Mouse (Mus musculus) layer of hippocampus, adult 2 months (tissue): Measurements from ENCODE around the gene Tpgs1. TPM values are rescaled to one million over a fixed set of nuclear protein-coding genes. Genes with fewer than 3 reads are reported as not detected.
"Not testable (repeated sequence)": the region's sequence is repeated elsewhere in the genome, so short reads cannot be mapped to it uniquely, and the experiment has no call there.

Experiments
- DNase-seq, 2 experiments: peaks; one replicate each; pipeline ENCODE4 v3.0.0; 2022; ENCODE audit warnings: low spot score in 2 of 2
- H3K27ac ChIP-seq: fragments of 200-600 bp; 2 replicates; pipeline ENCODE4 v1.8.1; 2022
- H3K4me3 ChIP-seq: fragments of 200-600 bp; 2 replicates; pipeline ENCODE4 v1.8.1; 2022; ENCODE audit warnings: mild to moderate bottlenecking
- CTCF ChIP-seq: fragments of 200-600 bp; conservative IDR thresholded peaks from 2 replicates; pipeline ENCODE4 v1.8.1; 2022; ENCODE audit warnings: antibody characterized with exemption, mild to moderate bottlenecking, moderate library complexity
- total RNA-seq, 2 experiments: library from RNA; stranded (reverse); gene quantifications; 2 replicates each; pipeline ENCODE4 v1.2.3; 2021

The Tpgs1 gene
- total RNA-seq, 2 experiments from 2014 or later: 67.8 to 73.5 TPM

- no peak for DNase-seq
- TF ChIP-seq CTCF: no peak
- no peak overlapping the region for H3K27ac ChIP-seq
- no peak overlapping the region for H3K4me3 ChIP-seq
These were observed 18.3 kb downstream of the Tpgs1 start for GRCm38 (mm10) chr10:79687513-79687912.

- TF ChIP-seq CTCF: no peak
- Histone ChIP-seq H3K4me3 (no peak within 1 kb of the TSS), H3K27ac (0 out of 2 replicates have a peak within 1 kb of the TSS, but pooled peaks have one; percentile 1)
- no peak for DNase-seq
These were observed 19.6 kb downstream of the Tpgs1 start, which contains the start of gene Gzmm for GRCm38 (mm10) chr10:79688720-79689119. Gene Gzmm, plus strand, starts transcription at chr10:79689020.

GRCm38 (mm10) chr10:79689178-79689577 is 20.0 kb downstream of the Tpgs1 start:
- Histone ChIP-seq H3K27ac (0 out of 2 replicates have a peak overlapping the region, but pooled peaks have one; percentile 1), H3K4me3 (no peak overlapping the region)
- no peak for DNase-seq
- TF ChIP-seq CTCF: no peak

DNA sequence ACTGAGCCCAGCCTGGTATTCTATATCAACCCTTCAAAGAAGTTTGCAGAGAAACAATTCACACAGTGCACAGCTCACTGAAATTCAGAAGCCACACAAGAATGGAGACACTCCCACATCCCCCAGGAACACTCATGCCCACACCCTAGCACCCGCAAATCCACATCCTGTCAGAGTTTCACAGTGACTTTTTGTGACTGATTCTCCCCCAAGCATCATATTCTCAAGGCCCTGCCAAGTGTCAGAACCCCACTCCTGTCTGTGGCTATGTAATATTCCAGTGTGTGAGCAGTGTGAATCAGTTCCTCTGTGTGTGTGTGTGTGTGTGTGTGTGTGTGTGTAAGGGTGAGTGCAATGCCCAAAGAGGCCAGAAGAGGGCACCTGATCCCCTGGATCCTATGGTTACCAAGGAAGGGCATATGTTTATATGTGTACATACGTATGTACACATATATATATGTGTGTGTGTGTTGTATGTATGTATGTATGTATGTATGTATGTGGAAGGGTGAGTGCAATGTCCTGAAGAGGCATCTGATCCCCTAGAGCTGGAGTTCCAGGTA is 22.9 kb downstream of the Tpgs1 start:
- Histone ChIP-seq H3K27ac (no peak overlapping the region), H3K4me3 (no peak overlapping the region)
- DNase-seq: no peak
- TF ChIP-seq CTCF: no peak

GRCm38 (mm10) chr10:79693580-79694378 is 24.6 kb downstream of the Tpgs1 start:
- Histone ChIP-seq H3K27ac (no peak overlapping the region), H3K4me3 (no peak overlapping the region)
- TF ChIP-seq CTCF: no peak
- no peak for DNase-seq

DNA sequence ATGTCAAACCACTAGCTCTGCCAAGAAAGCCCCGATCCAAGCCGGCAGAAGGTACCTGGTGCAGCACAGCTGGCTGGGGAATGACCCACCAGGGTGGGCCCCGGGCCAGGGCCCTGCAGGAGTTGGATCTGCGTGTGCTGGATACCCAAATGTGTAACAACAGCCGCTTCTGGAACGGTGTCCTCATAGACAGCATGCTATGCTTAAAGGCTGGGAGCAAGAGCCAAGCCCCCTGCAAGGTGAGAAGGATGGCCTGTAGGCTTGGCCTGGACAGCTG is 25.1 kb downstream of the Tpgs1 start:
- no peak for DNase-seq
- Histone ChIP-seq H3K27ac (no peak overlapping the region), H3K4me3 (no peak overlapping the region)
- TF ChIP-seq CTCF: no peak

- Histone ChIP-seq H3K4me3 (no peak overlapping the region), H3K27ac (peak overlapping the region; percentile 66)
- peak; percentile 94 for TF ChIP-seq CTCF
- peak; percentile 73 to 75 for DNase-seq
These were observed 26.3 kb downstream of the Tpgs1 start for GRCm38 (mm10) chr10:79695231-79696128.

GRCm38 (mm10) chr10:79696129-79696651 is 27.0 kb downstream of the Tpgs1 start:
- H3K27ac ChIP-seq: peak overlapping the region; percentile 66
- TF ChIP-seq CTCF: no peak

GRCm38 (mm10) chr10:79697916-79698315 is 28.7 kb downstream of the Tpgs1 start:
- Histone ChIP-seq H3K27ac (peak overlapping the region; percentile 66; the same call in 1 of the 2 replicates), H3K4me3 (no peak overlapping the region)
- TF ChIP-seq CTCF: no peak
- DNase-seq: no peak

More at GRCm38 (mm10) chr10:79696129-79696651, 27.0 kb downstream of the Tpgs1 start:
- H3K4me3 ChIP-seq: no peak overlapping the region
- DNase-seq: no peak

GRCm38 (mm10) chr10:79698459-79698858 is 29.3 kb downstream of the Tpgs1 start:
- Histone ChIP-seq H3K27ac (peak overlapping the region; percentile 81), H3K4me3 (no peak overlapping the region)
- no peak for DNase-seq
- TF ChIP-seq CTCF: no peak

GRCm38 (mm10) chr10:79700676-79701075 is 31.5 kb downstream of the Tpgs1 start:
- Histone ChIP-seq H3K4me3 (no peak overlapping the region), H3K27ac (peak overlapping the region; percentile 76)
- no peak for TF ChIP-seq CTCF
- DNase-seq: no peak

GRCm38 (mm10) chr10:79701443-79702129 is 32.4 kb downstream of the Tpgs1 start:
- TF ChIP-seq CTCF: no peak
- no peak for DNase-seq
- H3K4me3 ChIP-seq: no peak overlapping the region
- H3K27ac ChIP-seq: peak overlapping the region; percentile 76

GRCm38 (mm10) chr10:79702970-79703369 is 33.8 kb downstream of the Tpgs1 start:
- H3K4me3 ChIP-seq, DNase-seq, H3K27ac ChIP-seq: not testable (repeated sequence)
